Mouse (Mus musculus) small intestine, adult 2 months (tissue): Measurements from ENCODE around the gene Ano1.

Source experiments
- CTCF ChIP-seq: fragments of 200-500 bp; IDR thresholded peaks from 2 replicates; pipeline ENCODE4 v1.5.1; 2012; ENCODE audit warnings: low read depth, mild to moderate bottlenecking, control low read depth, inconsistent platforms, low read length, moderate library complexity, mixed read lengths; ENCODE audit not compliant: insufficient replicate concordance, insufficient read length; ENCODE audit errors: extremely low read depth
- POLR2A ChIP-seq: fragments of 200-500 bp; IDR thresholded peaks from 2 replicates; pipeline ENCODE4 v1.6.1; 2012; ENCODE audit warnings: low read depth, mild to moderate bottlenecking, control low read depth, inconsistent platforms, low read length, moderate library complexity

- TF ChIP-seq POLR2A: no peak
- TF ChIP-seq CTCF: no peak
Measured at GRCm38 (mm10) chr7:144687663-144688381, 64.0 kb downstream of the Ano1 start.
